Mouse (Mus musculus): ENCODE measurements at regions not wholly inside any gene's neighbourhood (a gene's known extent, or its start where the extent isn't known, plus 50 kb on each side); places are given as distances from the start of the nearest gene placed in this dataset.

GRCm38 (mm10) chr3:148662888-148663477 is 327.4 kb downstream of the Adgrl2 start:
- no peak for DNase-seq (ENCODE audit: low read depth in 1 of 2, low spot score in 2 of 2)

- DNase-seq (ENCODE audit: low read depth in 1 of 2, low spot score in 2 of 2): no peak
Observed at GRCm38 (mm10) chr3:148659024-148659423, 331.3 kb downstream of the Adgrl2 start.

GRCm38 (mm10) chr3:148658368-148658767 is 332.0 kb downstream of the Adgrl2 start:
- no peak for DNase-seq (ENCODE audit: low read depth in 1 of 2, low spot score in 2 of 2)

- DNase-seq (ENCODE audit: low read depth in 1 of 2, low spot score in 2 of 2): no peak
Observed at GRCm38 (mm10) chr3:148656187-148656586, 334.2 kb downstream of the Adgrl2 start.

- DNase-seq (ENCODE audit: low read depth in 1 of 2, low spot score in 2 of 2): no peak
Observed at GRCm38 (mm10) chr3:148650241-148650640, 340.1 kb downstream of the Adgrl2 start.

GRCm38 (mm10) chr3:148644924-148645323 is 345.4 kb downstream of the Adgrl2 start:
- no peak for DNase-seq (ENCODE audit: low read depth in 1 of 2, low spot score in 2 of 2)

GRCm38 (mm10) chr3:148641581-148641980 is 348.8 kb downstream of the Adgrl2 start:
- DNase-seq (ENCODE audit: low read depth in 1 of 2, low spot score in 2 of 2): no peak

- DNase-seq (ENCODE audit: low read depth in 1 of 2, low spot score in 2 of 2): no peak
Observed at GRCm38 (mm10) chr3:148640680-148641101, 349.7 kb downstream of the Adgrl2 start.

GRCm38 (mm10) chr3:148635101-148635500 is 355.3 kb downstream of the Adgrl2 start:
- DNase-seq (ENCODE audit: low read depth in 1 of 2, low spot score in 2 of 2): no peak

- DNase-seq (ENCODE audit: low read depth in 1 of 2, low spot score in 2 of 2): no peak
Observed at GRCm38 (mm10) chr3:148634352-148634751, 356.0 kb downstream of the Adgrl2 start.

- DNase-seq (ENCODE audit: low read depth in 1 of 2, low spot score in 2 of 2): no peak
Observed at GRCm38 (mm10) chr3:148633291-148633690, 357.1 kb downstream of the Adgrl2 start.

GRCm38 (mm10) chr3:148632449-148632848 is 357.9 kb downstream of the Adgrl2 start:
- no peak for DNase-seq (ENCODE audit: low read depth in 1 of 2, low spot score in 2 of 2)

- no peak for DNase-seq (ENCODE audit: low read depth in 1 of 2, low spot score in 2 of 2)
Observed at GRCm38 (mm10) chr3:148631415-148632192, 358.8 kb downstream of the Adgrl2 start.

- no peak for DNase-seq (ENCODE audit: low read depth in 1 of 2, low spot score in 2 of 2)
Observed at GRCm38 (mm10) chr3:148630865-148631264, 359.5 kb downstream of the Adgrl2 start.

- no peak for DNase-seq (ENCODE audit: low read depth in 1 of 2, low spot score in 2 of 2)
Observed at GRCm38 (mm10) chr3:148614971-148615671, 375.2 kb downstream of the Adgrl2 start.

GRCm38 (mm10) chr3:148613443-148613842 is 376.9 kb downstream of the Adgrl2 start:
- no peak for DNase-seq (ENCODE audit: low read depth in 1 of 2, low spot score in 2 of 2)

- DNase-seq (ENCODE audit: low read depth in 1 of 2, low spot score in 2 of 2): no peak
Observed at GRCm38 (mm10) chr3:148603276-148603675, 387.1 kb downstream of the Adgrl2 start.

GRCm38 (mm10) chr3:148602730-148603255 is 387.6 kb downstream of the Adgrl2 start:
- no peak for DNase-seq (ENCODE audit: low read depth in 1 of 2, low spot score in 2 of 2)

GRCm38 (mm10) chr3:148595561-148595960 is 394.8 kb downstream of the Adgrl2 start:
- no peak for DNase-seq (ENCODE audit: low read depth in 1 of 2, low spot score in 2 of 2)

- no peak for DNase-seq (ENCODE audit: low read depth in 1 of 2, low spot score in 2 of 2)
Observed at GRCm38 (mm10) chr3:148589556-148589955, 400.8 kb downstream of the Adgrl2 start.

- DNase-seq (ENCODE audit: low read depth in 1 of 2, low spot score in 2 of 2): no peak
Observed at GRCm38 (mm10) chr3:148575735-148576134, 414.6 kb downstream of the Adgrl2 start.

- no peak for DNase-seq (ENCODE audit: low read depth in 1 of 2, low spot score in 2 of 2)
Observed at GRCm38 (mm10) chr3:148572493-148572892, 417.9 kb downstream of the Adgrl2 start.
